Mouse (Mus musculus) liver, adult (tissue): ENCODE measurements around the gene Dock4.

Experiments
- GATA4 ChIP-seq: IDR thresholded peaks from 2 replicates; pipeline ENCODE4 v1.6.1; 2014; ENCODE audit warnings: mild to moderate bottlenecking, low read length; ENCODE audit not compliant: insufficient replicate concordance

Gene Dock4

GRCm38 (mm10) chr12:40894695-40895094, 448.9 kb downstream of the Dock4 start:
- no peak for TF ChIP-seq GATA4
